Mouse (Mus musculus) left cerebral cortex, adult 18-20 months (tissue): ENCODE data around the gene Uroc1. TPM values are rescaled to one million over a fixed set of nuclear protein-coding genes. Genes with fewer than 3 reads are reported as not detected.

Experiments used
- total RNA-seq, 2 experiments: library from RNA; stranded (reverse); gene quantifications; 2 replicates each; pipeline ENCODE4 v1.2.3; 2021

The Uroc1 gene
- total RNA-seq, 2 experiments from 2014 or later = not detected

Other genes with a start within 250 kb of the Uroc1 start
- gene Vmn1r50, start 231.9 kb upstream of the Uroc1 start, total RNA-seq = not detected
- gene Vmn1r51, start 210.7 kb upstream of the Uroc1 start, total RNA-seq = not detected
- not detected for gene Vmn1r52, start 158.5 kb upstream of the Uroc1 start, total RNA-seq
- not detected for gene V1ra8, start 130.5 kb upstream of the Uroc1 start, total RNA-seq
- gene Vmn1r53, start 108.8 kb upstream of the Uroc1 start, total RNA-seq = not detected
- gene Vmn1r54, start 87.0 kb upstream of the Uroc1 start, total RNA-seq = not detected
- gene BC048671, start 32.1 kb upstream of the Uroc1 start, total RNA-seq = not detected
- gene Chst13, start 8.1 kb upstream of the Uroc1 start, total RNA-seq = not detected
- gene Zxdc, start 36.2 kb downstream of the Uroc1 start, total RNA-seq = 10 to 100 TPM; 30.9 to 31.9 TPM
- gene Cfap100, start 95.5 kb downstream of the Uroc1 start, total RNA-seq = 1 to 10 TPM; 4.9 to 5.3 TPM
- gene Klf15, start 129.3 kb downstream of the Uroc1 start, total RNA-seq = 10 to 100 TPM; 23.9 to 24.8 TPM
- 10 to 100 TPM; 46.6 to 54.5 TPM for gene Aldh1l1, start 153.1 kb downstream of the Uroc1 start, total RNA-seq